Mouse (Mus musculus) testis, postnatal 10 days (tissue): ENCODE measurements around the gene Asb13.

ENCODE experiments used
- DNase-seq: peaks from one replicate; pipeline ENCODE4 v3.0.0; 2021; ENCODE audit warnings: low spot score

Asb13 gene

DNA sequence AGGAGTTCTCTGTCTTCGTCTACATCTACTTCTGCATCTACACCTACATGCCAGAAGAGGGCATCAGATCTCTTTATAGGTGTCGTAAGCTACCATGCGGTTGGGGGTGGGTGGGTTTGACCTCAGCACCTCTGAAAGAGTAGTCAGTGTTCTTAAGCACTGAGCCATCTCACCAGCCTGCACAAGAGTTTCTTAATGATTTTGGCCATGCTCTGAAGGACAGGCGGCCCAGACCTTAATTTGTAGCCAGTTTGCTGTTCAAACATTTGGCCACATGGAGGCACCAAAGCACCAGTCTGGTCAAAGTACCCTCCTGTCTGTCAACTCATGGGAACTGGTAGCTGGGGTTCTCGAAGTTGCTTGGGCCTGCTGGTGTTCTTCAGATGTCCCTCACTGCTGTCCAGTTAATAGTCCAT, 31.5 kb downstream of the Asb13 start:
- DNase-seq, result peak; percentile 84

DNA sequence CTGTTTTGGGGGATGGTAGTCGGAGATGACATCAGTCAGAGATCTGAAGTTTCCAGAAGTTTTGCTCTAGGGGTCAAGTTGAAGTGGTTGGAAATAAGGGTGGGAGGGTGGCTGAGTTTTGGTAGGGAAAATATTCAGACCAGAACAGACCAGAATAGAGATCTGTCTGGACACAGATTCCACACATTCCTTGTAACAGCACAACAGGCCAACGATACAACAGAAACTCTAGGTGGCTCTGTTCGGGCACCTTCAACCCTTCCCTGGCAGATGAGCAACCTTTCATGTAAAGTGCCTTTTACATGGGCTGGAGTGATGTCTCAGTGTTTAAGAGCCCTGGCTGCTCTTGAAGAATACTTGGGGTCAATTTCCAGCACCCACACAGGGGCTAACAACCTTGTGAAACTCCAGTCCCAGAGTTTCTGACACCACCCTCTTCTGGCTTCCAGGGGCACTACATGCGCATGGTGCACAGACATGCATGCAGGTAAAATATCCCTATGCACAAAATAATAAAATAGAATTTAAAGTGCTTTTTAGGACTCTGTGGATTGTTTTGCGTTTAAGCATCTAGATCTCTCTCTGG, 33.5 kb downstream of the Asb13 start:
- no peak for DNase-seq

DNA sequence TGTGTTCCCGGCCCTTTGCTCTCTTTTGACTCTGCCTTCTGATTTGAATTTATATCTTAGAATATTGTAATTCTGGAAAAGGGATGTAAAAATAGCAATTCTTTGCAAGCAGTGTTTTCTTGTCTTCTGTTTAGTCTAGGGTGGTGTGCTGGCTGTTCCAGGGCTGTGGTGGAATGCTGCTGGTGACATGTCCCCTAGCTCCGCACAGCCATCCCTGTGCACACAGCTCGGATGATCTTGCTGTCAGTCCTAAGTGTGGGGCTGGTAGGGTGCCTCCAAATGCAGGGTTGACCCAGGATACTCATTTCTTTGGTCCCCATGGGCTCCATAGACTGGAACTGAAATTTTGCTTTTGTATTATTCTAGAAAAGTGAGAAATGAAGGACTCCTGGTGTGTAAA, 34.2 kb downstream of the Asb13 start:
- no peak for DNase-seq

DNA sequence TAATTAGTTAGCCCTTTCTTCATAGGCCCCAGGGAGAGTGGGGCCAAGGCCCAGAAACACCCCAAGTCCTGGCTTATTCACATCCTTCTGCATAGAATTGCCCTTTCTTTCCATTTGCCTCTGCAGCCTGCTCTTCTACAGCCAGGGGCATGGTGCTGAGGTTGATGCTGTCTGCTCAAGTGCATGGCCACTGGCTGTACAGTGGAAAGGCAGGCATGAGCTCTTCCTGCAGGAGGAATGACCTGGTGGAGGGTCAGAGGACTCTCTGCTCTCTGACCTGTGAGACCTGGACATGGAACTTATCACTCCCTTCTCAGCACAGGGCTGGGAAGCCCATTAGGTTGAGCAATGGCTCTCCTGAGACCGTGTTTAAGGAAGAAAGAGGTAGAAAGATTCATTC, 35.8 kb downstream of the Asb13 start:
- DNase-seq, result no peak

DNA sequence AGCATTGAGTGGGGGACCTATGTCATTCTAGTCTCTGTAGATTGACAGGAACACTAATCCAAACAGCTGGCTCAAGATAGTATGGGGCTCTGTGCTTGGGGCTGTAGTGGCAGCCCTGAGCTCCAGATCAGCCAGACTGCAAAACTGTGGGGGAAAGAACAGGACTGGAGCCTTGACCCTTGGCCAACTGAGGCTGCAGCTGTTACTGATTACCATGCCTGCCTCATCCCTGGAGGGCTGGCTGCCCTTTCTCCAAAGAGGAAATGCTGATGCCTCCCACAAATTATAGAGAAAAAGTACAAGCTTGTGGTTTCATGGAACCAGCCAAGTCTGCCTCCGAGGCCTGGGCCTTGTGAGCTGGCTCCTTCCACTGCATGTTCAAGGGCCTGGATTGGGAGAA, 36.2 kb downstream of the Asb13 start:
- no peak for DNase-seq

DNA sequence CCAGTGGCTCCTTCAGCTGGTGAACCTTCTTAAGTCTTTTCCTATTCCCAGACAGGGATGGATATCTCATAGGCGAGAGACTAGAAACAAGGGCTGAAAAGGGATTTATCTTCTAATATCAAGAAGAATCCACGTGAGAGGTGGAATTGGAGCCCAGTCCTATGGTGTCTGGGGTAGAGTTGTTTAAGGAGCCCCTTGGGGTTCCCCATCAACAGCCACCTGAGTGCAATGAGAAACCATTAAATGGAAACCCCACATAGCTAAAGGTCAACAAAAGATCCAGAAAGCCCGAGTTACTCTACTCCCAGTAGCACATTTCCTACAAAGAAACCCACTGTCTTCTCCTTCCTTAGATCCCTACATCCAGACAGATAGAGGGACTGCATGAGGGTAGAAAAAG, 39.3 kb downstream of the Asb13 start:
- no peak for DNase-seq

DNA sequence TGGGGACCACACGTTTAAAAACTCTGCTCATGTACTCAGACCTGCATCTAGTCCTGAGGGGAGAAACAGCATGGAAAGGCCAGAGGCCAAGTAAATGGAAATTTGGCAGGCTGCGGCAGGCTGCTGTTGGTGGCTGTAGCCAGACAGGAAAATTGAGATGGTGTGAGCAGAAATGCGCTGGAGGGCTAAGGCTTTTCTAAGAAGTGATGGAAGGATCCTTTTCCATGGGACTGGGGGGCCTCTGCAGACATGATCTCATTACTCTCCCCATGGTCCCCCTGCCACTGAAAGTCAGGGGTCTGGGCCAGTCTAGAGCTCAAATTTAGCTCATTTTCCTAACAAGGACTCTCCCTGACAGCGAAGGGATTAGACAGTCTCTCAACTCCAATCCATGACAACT, 39.8 kb downstream of the Asb13 start:
- DNase-seq, result no peak

DNA sequence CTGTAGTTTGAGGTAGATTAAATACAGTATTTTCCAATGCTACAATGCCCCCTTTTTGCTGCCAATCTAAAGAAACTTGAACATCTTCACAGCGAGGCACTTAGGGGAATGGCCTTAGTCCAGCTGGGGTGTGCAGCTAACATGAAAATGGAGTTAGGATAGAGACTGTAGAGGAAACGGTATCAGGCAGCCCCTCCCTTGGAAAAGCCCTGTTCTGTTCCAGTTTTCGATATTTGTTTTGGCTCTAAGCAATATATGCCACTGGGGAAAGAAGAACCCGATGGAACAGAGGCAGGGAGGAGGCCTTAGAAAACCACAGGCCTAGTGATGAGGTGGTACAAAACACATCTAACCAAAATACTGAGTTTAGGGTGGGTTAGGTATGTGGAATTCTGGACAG, 42.0 kb downstream of the Asb13 start:
- DNase-seq, result no peak

DNA sequence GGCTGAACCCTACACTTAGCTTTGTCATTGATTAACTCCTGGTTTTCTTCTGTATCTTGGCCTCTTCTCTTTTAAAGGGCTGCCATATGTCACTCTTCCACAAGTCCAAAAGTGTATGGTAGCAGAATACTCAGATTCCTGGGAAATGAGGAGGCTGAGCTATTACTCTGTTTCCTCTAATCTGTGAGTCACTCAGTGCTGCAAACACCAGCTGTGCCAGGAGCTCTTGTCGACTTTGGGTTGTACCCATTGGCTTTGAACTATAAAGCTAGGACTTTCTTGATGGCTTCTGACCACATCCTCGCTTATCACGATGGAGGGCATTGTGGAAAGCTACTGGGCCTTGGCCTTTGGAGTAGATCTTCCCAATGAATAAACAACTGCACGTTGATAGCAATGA, 45.3 kb downstream of the Asb13 start:
- no peak for DNase-seq

DNA sequence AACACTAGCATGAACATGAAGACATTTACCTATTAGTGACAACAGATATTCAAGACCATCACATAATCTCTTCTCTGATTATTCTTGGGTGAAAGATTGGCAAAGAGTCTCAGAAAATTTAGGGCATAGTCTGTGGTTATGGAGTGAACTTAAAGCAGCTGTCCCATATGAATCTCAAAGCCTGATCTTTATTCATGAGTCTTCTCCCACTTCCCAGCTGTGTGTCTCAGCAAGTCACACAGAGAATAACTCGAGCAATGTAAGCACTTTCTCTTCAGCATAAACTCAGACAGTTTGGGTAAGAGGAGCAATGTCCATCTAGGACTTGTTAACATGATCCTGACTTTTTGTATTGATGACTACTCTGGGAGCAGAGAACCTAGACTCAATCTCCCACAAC, 52.5 kb downstream of the Asb13 start:
- no peak for DNase-seq

DNA sequence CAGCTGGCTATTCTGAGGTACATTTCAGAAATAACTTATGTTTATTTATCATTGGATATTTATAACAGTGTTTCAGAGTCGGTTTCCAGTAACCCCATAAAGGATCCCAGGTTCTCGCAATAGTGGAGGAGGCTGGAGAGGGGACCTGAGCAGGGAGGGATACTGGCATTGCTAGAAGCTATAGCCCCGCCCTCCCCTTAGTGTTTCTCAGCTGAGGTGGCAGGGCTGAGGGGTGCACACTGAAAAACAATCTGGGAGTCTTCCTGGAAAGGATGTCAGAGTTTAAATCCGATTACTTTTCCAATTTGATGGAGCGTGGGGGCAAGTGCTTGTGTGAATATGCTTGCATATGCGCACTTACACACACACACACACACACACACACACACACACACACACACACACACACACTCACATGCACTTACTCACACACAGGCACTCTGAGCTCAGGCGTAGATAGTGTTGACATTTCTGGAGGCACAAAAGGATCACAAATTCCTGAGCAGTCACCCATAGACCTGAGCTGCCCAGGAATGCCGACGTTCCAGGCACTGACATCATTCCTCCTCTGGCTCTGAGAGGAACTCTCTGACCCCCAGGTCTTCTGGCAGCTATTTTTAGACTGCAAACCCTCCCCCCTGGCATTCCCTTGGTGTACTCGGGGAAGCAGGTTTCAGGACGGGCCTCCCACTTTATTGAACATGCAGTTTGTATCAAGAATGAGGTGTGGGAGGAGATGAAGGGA, 60.9 kb downstream of the Asb13 start:
- peak; percentile 48 for DNase-seq

DNA sequence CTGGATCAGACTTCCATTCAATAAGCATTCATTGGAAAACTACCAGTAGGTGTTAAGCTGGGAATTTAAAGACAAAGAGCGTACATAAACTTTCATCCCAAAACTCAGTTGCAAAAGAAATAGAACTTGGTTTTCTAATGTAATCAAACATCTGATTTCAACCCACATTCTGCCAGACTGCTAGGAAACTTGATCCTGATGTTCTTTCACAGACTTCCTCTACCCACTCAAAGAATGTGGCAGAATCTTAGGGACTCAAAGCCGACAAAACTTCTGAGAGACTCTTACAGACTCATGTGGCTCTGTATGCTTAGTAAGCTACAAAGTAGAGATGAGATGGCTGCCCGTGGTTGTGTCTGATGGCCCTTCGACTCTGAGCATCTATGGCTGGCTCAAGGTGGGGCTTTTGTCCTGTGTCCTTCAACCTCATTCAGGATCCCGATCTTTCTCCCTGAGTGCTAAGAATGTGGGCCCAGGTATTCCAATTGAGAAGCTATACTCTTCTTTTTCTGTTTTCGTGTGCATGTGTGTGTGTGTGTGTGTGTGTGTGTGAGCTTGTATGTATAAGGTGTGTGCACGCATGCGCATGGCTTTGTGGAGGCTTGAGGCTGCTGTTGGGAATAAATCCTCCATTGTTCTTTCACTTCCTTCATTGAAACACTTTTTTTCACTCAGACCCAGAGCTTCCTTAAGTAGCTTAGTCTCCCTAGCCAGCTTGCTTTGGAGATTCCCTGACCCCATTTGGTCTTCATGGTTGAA, 63.3 kb downstream of the Asb13 start:
- no peak for DNase-seq

DNA sequence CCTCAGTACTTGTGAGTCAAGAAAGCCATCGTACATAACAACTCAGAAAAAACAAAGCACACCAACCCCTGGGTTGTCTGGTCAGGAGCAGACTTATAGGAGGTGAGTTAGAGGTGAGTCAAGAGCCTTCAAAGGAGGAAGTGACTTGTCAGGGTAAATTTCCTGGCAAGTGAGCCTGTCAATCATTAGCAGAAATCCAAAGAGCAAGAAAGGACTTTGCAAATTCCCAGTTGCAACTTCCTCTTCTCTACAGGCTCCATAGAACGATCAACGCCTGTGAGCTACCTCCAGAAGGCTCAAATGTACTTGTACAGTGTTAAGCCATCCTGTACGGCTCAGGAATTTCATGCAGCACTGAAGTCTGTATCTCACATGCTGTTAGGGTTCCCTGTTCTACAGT, 66.9 kb downstream of the Asb13 start:
- no peak for DNase-seq
